Mouse (Mus musculus): ENCODE measurements around the gene Stom.

Stom gene

GRCm38 (mm10) chr2:35272881-35273280 is 63.9 kb downstream of the Stom start:
- no peak for DNase-seq (ENCODE audit: low read depth, low spot score)

- DNase-seq (ENCODE audit: low read depth, low spot score), result no peak
These were observed 65.0 kb downstream of the Stom start for GRCm38 (mm10) chr2:35271817-35272216.

DNA sequence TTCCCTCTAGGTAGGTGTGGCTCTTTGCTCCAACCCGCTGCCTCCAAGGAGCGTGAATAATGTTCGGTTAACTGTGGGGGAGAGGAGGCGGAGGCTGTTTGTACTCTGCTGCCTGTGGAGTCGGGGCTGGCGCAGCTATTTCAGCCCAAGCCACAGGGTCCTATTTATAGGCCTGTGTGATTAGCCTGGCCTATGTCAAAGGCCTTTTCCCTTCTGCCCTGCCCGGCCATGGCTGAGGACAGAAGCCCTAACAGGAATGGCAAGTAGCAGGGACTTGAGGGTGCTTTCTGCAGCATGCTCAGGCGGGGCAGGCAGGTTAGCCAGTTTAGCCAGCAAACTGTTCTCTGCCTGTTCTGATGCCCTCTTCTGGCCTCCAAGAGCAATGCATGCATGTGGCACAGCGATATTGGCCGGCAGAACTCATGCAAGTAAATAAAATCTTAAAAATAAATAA is 66.2 kb downstream of the Stom start:
- no peak for DNase-seq (ENCODE audit: low read depth, low spot score)

DNA sequence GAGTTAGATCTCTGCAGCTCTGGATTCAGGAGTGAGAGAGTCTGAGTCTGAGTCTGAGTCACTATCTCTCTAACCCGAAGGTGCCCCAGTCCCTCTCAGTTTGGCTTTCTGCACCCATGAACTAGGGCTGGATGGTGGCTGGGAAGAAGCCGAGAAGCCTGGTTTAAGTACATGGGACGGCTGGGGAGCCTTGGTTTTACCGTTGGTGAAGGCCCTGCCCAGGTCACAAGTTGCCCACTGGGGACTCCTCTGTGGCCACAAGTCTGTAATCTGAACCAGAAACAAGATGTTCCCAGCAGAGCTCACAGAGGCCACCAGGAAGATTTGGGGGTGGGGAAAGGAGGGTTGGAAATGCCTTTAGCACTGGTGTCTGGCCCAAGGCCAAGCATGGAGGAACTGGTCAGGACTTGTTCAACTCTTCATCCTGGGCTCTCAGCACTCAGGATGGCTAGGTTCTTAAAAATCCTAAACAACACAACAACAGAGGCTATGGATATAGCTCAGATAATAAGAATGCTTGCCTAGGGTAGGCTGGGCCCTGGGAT is 67.0 kb downstream of the Stom start:
- DNase-seq (ENCODE audit: low read depth, low spot score), result no peak

DNA sequence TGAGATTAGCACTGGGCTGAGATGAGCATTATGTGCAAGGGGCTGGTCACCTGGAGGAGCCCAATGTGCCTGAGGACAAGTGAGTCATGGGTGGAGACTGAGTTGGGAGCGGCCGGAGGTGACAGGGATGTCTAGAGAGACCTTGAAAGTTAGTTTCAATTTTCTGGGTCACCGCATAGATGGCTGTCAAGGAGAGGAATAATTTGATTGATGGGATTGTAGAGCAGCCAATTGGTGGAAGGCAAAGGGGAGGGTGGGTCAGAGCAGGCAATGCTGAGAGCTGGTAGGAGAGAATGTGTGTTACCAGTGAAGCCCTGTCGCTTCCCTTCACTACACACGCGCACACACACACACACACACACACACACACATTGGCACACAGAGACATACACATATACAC is 67.6 kb downstream of the Stom start:
- no peak for DNase-seq (ENCODE audit: low read depth, low spot score)

GRCm38 (mm10) chr2:35267876-35268566 is 68.8 kb downstream of the Stom start:
- no peak for DNase-seq (ENCODE audit: low read depth, low spot score)

- DNase-seq (ENCODE audit: low read depth, low spot score), result no peak
These were observed 69.5 kb downstream of the Stom start for GRCm38 (mm10) chr2:35267156-35267875.

- no peak for DNase-seq (ENCODE audit: low read depth, low spot score)
These were observed 70.4 kb downstream of the Stom start for GRCm38 (mm10) chr2:35266251-35266905.

GRCm38 (mm10) chr2:35265775-35266174 is 71.0 kb downstream of the Stom start:
- DNase-seq (ENCODE audit: low read depth, low spot score), result no peak

DNA sequence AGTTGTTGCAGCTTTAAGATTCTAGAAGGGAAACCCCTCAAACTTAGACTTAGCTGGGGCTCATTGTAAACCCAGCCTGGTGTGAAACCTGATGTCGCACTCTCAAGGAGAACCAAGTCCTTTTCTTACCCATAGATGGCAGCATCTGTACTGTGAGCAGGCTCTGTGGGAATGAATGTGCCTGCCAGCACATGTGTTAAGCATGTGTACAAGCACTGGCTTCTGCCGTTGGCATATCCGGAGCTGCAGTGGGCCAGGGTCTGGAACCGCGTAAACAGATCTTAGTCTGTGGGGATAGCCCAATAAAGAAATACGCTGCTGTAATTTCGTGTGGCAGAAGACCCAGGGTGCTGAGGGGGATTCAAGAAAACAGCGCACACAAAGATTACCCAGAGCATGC is 71.5 kb downstream of the Stom start:
- no peak for DNase-seq (ENCODE audit: low read depth, low spot score)

DNA sequence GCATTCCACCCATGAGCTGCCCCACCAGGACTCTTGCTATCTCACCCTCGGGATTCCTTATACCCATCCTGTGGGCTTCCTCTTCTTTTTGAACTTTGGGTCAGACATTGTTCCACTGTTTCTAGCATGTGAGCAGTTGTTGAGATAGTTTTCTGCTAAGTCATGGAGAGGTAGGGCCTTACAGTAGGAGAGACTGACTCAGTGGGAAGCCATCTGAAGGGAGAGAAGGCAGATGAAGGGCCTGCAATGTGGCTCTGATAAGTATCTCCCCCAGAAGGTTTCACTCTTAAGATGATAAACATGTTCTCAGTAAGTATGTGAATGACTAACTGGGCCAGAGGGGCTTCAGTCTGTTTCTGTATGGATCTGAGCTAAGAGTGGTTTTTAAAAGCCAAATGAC is 72.7 kb downstream of the Stom start:
- no peak for DNase-seq (ENCODE audit: low read depth, low spot score)

Data from retina, adult 2 months (tissue).